In the genomic region with DNA sequence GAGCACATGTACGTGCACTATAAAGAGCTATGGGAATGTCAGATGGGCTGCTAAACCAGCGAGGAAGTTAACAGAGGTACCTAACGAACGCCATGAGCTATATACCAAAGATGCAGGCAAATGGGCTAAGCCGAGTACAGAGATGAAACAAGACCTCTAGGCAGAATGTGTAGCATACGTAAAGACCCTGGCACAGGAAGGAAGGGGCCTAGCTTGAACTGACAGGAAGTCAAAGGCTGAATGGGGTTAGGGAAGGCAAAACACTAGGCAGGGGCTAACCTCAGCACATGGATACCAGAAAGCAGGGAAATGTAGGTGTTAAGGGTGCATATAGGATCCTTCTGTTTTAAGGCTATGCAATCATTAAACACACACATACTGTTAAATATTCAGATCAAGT, we compare ENCODE assay signal across 26 mouse cellular contexts.
"Had no signal": no experiment of that assay in that cellular context is flagged by ENCODE, and none has a peak within 500 bp of the region (broad histone marks: within the 10 kb centered on the region; RNA-seq: fewer than 3 reads in every experiment).

No protein-coding gene starts in this region.

- H3K27me3 ChIP-seq: heart, embryonic 13.5 days; heart, embryonic 15.5 days; hindbrain, embryonic 13.5 days; hindbrain, embryonic 15.5 days; kidney, embryonic 15.5 days; limb, embryonic 12.5 days had no signal

- H3K36me3 ChIP-seq: heart, embryonic 13.5 days; heart, embryonic 15.5 days; hindbrain, embryonic 13.5 days; hindbrain, embryonic 15.5 days; kidney, embryonic 15.5 days; limb, embryonic 12.5 days had no signal

- DNase-seq: gastrocnemius, adult 2 months; gastrocnemius, postnatal 14 days; gastrocnemius, postnatal 36 days; heart, adult 11 months; heart, adult 2 months; heart, postnatal 14 days; heart, postnatal 36 days; kidney, adult 11 months; kidney, adult 2 months; kidney, adult 9 months; kidney, postnatal 25 days; layer of hippocampus, adult 9-11 months; layer of hippocampus, postnatal 36 days; left cerebral cortex, postnatal 4 days; liver had no signal

- H3K4me2 ChIP-seq: heart, embryonic 11.5 days; heart, embryonic 13.5 days; heart, embryonic 15.5 days; hindbrain, embryonic 13.5 days; hindbrain, embryonic 15.5 days; kidney, embryonic 15.5 days; limb, embryonic 12.5 days had no signal

- ATAC-seq: forebrain, embryonic 16.5 days; hindbrain, postnatal 0 days; intestine, embryonic 16.5 days had no signal

- H3K27ac ChIP-seq: gastrocnemius, adult 2 months; heart, adult 2 months; heart, embryonic 13.5 days; heart, embryonic 15.5 days; hindbrain, embryonic 13.5 days; hindbrain, embryonic 15.5 days; hindbrain, postnatal 0 days; kidney, embryonic 15.5 days; kidney, postnatal 0 days; limb, embryonic 12.5 days had no signal

- H3K9me3 ChIP-seq: heart, embryonic 13.5 days; heart, embryonic 15.5 days; hindbrain, embryonic 13.5 days; hindbrain, embryonic 15.5 days; kidney, embryonic 15.5 days; limb, embryonic 12.5 days had no signal

- H3K9ac ChIP-seq: heart, embryonic 13.5 days; heart, embryonic 15.5 days; hindbrain, embryonic 13.5 days; hindbrain, embryonic 15.5 days; kidney, embryonic 15.5 days; limb, embryonic 12.5 days had no signal

- H3K4me3 ChIP-seq: gastrocnemius, adult 2 months; heart, adult 2 months; heart, embryonic 13.5 days; heart, embryonic 15.5 days; hindbrain, embryonic 13.5 days; hindbrain, embryonic 15.5 days; kidney, embryonic 15.5 days; limb, embryonic 12.5 days had no signal
